ENCODE assay signal across 15 mouse cellular contexts in genomic region chr17:8912933-8913332, GRCm38 (mm10).
"Had no signal": no experiment of that assay in that cellular context is flagged by ENCODE, and none has a peak within 500 bp of the region (broad histone marks: within the 10 kb centered on the region; RNA-seq: fewer than 3 reads in every experiment).

No protein-coding gene starts in this region.

- H3K4me2 ChIP-seq: neural tube, embryonic 13.5 days; neural tube, embryonic 15.5 days; stomach, embryonic 15.5 days had no signal

- H3K4me3 ChIP-seq: neural tube, embryonic 13.5 days; neural tube, embryonic 15.5 days; stomach, embryonic 15.5 days had no signal

- H3K4me1 ChIP-seq: neural tube, embryonic 13.5 days; neural tube, embryonic 15.5 days; stomach, embryonic 15.5 days had no signal

- DNase-seq: retina, postnatal 1 day; right cerebral cortex, adult 18-20 months; right cerebral cortex, postnatal 14 days; right cerebral cortex, postnatal 25 days; right cerebral cortex, postnatal 4 days; spleen, adult 18-20 months; thymus, adult 18-20 months; thymus, adult 2 months; thymus, postnatal 14 days; thymus, postnatal 25 days; thymus, postnatal 36 days had no signal

- H3K27me3 ChIP-seq: neural tube, embryonic 13.5 days; neural tube, embryonic 15.5 days; stomach, embryonic 15.5 days had no signal

- H3K36me3 ChIP-seq: neural tube, embryonic 13.5 days; neural tube, embryonic 15.5 days; stomach, embryonic 15.5 days had no signal

- H3K9me3 ChIP-seq: neural tube, embryonic 13.5 days; neural tube, embryonic 15.5 days; stomach, embryonic 15.5 days had no signal

- H3K9ac ChIP-seq: neural tube, embryonic 13.5 days; neural tube, embryonic 15.5 days; stomach, embryonic 15.5 days had no signal

- H3K27ac ChIP-seq: neural tube, embryonic 13.5 days; neural tube, embryonic 15.5 days; stomach, embryonic 15.5 days; stomach, postnatal 0 days had no signal
